Mouse (Mus musculus) urinary bladder, adult 18-20 months (tissue): Measurements from ENCODE around the gene Pomgnt1.
A peak's percentile ranks its signal among the peaks of the same experiment; 100 is the strongest.

Experiments
- DNase-seq, 2 experiments: peaks; one replicate each; pipeline ENCODE4 v3.0.0; 2022; ENCODE audit warnings: low spot score in 2 of 2, mixed read lengths in 2 of 2

Gene Pomgnt1

GRCm38 (mm10) chr4:116123602-116124519, at the start of gene Pomgnt1, which contains the start of gene Rad54l:
Pomgnt1 (plus strand) TSS chr4:116123840.
Rad54l (minus strand) TSS chr4:116123690.
- DNase-seq, result peak; percentile 48 to 70

- DNase-seq, result no peak
Observed at GRCm38 (mm10) chr4:116074145-116074675, 49.4 kb upstream of the Pomgnt1 start.

GRCm38 (mm10) chr4:116074861-116075620, 48.6 kb upstream of the Pomgnt1 start, which contains the start of the genes Uqcrh and Lrrc41:
Uqcrh (minus strand) TSS chr4:116075071.
Lrrc41 (plus strand) TSS chr4:116075269.
- peak; percentile 88 to 92 for DNase-seq

- DNase-seq, result peak; percentile 56 to 75
Observed at GRCm38 (mm10) chr4:116075631-116076368, 47.8 kb upstream of the Pomgnt1 start.

- DNase-seq, result peak in 1 of 2 experiments; percentile 22
Observed at GRCm38 (mm10) chr4:116076369-116077231, 47.0 kb upstream of the Pomgnt1 start.

- DNase-seq, result no peak
Observed at GRCm38 (mm10) chr4:116077240-116078095, 46.2 kb upstream of the Pomgnt1 start.

- DNase-seq, result no peak
Observed at GRCm38 (mm10) chr4:116088510-116089249, 35.0 kb upstream of the Pomgnt1 start.

GRCm38 (mm10) chr4:116096291-116096690, 27.3 kb upstream of the Pomgnt1 start:
- no peak for DNase-seq

GRCm38 (mm10) chr4:116097211-116097610, 26.4 kb upstream of the Pomgnt1 start:
- DNase-seq, result peak; percentile 9 to 40

GRCm38 (mm10) chr4:116100959-116101358, 22.7 kb upstream of the Pomgnt1 start:
- no peak for DNase-seq

- DNase-seq, result no peak
Observed at GRCm38 (mm10) chr4:116105278-116105677, 18.4 kb upstream of the Pomgnt1 start.

GRCm38 (mm10) chr4:116110695-116111094, 12.9 kb upstream of the Pomgnt1 start:
- DNase-seq, result no peak

GRCm38 (mm10) chr4:116111486-116111885, 12.2 kb upstream of the Pomgnt1 start:
- DNase-seq, result no peak

GRCm38 (mm10) chr4:116122762-116123161, 878 bp upstream of the Pomgnt1 start:
- DNase-seq, result no peak

- DNase-seq, result no peak
Observed at GRCm38 (mm10) chr4:116125803-116126386, 2.3 kb downstream of the Pomgnt1 start.

GRCm38 (mm10) chr4:116127956-116128355, 4.3 kb downstream of the Pomgnt1 start:
- no peak for DNase-seq

GRCm38 (mm10) chr4:116133126-116133525, 9.5 kb downstream of the Pomgnt1 start:
- no peak for DNase-seq

- no peak for DNase-seq
Observed at GRCm38 (mm10) chr4:116134990-116135389, 11.3 kb downstream of the Pomgnt1 start.
